Mouse (Mus musculus) limb, embryonic 14.5 days (tissue): Measurements from ENCODE around the gene Bok. TPM values are rescaled to one million over a fixed set of nuclear protein-coding genes. Genes with fewer than 3 reads are reported as not detected.

Source experiments
- ATAC-seq: fragments of 200-750 bp; cut with Nextera tagmentation; 2 replicates; pipeline ENCODE4 v1.8.0; 2017; ENCODE audit warnings: low read depth, moderate number of reproducible peaks, moderate TSS enrichment; ENCODE audit not compliant: low FRiP score
- DNase-seq: peaks from one replicate; pipeline ENCODE4 v3.0.0-alpha.2; 2015; ENCODE audit warnings: low spot score
- H3K27ac ChIP-seq: fragments of 300-500 bp; sonication (generic); replicated peaks from 2 replicates; pipeline ENCODE4 v1.5.1; 2014; ENCODE audit warnings: low read depth, mild to moderate bottlenecking, low read length, moderate library complexity, mixed read lengths
- H3K27me3 ChIP-seq: fragments of 300-500 bp; sonication (generic); 2 replicates; pipeline ENCODE4 v1.6.1; 2014; ENCODE audit warnings: low read length, mixed read lengths; ENCODE audit not compliant: control insufficient read depth, insufficient read depth
- H3K36me3 ChIP-seq: fragments of 300-500 bp; sonication (generic); 2 replicates; pipeline ENCODE4 v1.6.1; 2014; ENCODE audit warnings: mild to moderate bottlenecking, low read length, moderate library complexity, mixed read lengths; ENCODE audit not compliant: control insufficient read depth, insufficient read depth
- H3K4me1 ChIP-seq: fragments of 300-500 bp; sonication (generic); 2 replicates; pipeline ENCODE4 v1.6.1; 2014; ENCODE audit warnings: antibody characterized with exemption, low read length, mixed read lengths; ENCODE audit not compliant: control insufficient read depth, insufficient read depth
- H3K4me2 ChIP-seq: fragments of 300-500 bp; sonication (generic); replicated peaks from 2 replicates; pipeline ENCODE4 v1.6.1; 2014; ENCODE audit warnings: low read depth, mild to moderate bottlenecking, low read length, moderate library complexity; ENCODE audit not compliant: severe bottlenecking
- H3K4me3 ChIP-seq: fragments of 300-500 bp; sonication (generic); replicated peaks from 2 replicates; pipeline ENCODE4 v1.5.1; 2014; ENCODE audit warnings: low read length
- H3K9ac ChIP-seq: fragments of 300-500 bp; sonication (generic); 2 replicates; pipeline ENCODE4 v1.6.1; 2014; ENCODE audit warnings: mild to moderate bottlenecking, low read depth, low read length, moderate library complexity; ENCODE audit not compliant: severe bottlenecking
- H3K9me3 ChIP-seq: fragments of 300-500 bp; sonication (generic); 2 replicates; pipeline ENCODE4 v1.6.1; 2016; ENCODE audit warnings: low read length; ENCODE audit not compliant: control insufficient read depth
- POLR2A ChIP-seq: fragments of 200-500 bp; IDR thresholded peaks from 2 replicates; pipeline ENCODE4 v1.8.0; 2012; ENCODE audit warnings: inconsistent platforms, mild to moderate bottlenecking, moderate library complexity, borderline replicate concordance; ENCODE audit not compliant: insufficient read depth, insufficient read length; ENCODE audit errors: extremely low read depth
- WGBS: fragments of 180-500 bp; shearing (Covaris S2); extraction: QIAGEN DNeasy Blood & Tissue Kit; methylation state at CpG from one replicate; pipeline ENCODE4 v1.1.7; 2014; 5-methylcytosine and 5-hydroxymethylcytosine counted together
- polyA plus RNA-seq, 2 experiments: library from polyadenylated mRNA; depleted of rRNA in 1 of 2; stranded (reverse) in 1 of 2; unstranded in 1 of 2; fragments of >200 nt; fragmentation: Nextera tagmentation in 1 of 2; extraction: Ambion mirVana in 1 of 2; gene quantifications; 2 replicates each; pipeline versions ENCODE4 v1.2.1 to v1.2.3; 2012 to 2014

Gene Bok
- polyA plus RNA-seq, 2 experiments: 19.2 to 34.9 TPM

DNA sequence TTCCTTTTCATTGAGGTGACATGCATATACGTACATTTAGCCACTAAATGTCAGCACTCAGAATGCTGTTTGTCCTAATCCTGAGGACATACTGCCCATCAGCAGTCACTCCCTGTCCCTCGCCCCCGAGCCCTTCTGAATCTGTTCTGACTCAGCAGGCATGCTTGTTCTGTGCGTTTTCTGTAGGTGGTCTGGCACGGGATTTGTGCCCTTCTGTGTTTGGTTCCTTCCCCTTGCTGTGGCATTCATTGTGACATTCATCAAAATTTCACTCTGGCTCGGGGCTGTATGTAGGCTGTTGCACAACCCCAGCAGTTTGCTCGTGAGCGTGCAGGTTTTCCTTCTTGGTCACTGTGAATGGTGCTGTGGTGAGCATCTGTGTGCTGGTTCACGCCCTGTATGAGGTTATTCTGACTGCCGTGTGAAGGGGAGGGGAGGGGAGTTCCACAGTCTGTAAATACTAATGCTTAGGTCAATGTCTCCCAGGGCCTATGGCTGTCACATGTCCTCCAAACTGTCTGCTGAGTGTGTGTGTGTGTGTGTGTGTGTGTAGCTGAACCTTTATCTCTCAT is 6.4 kb downstream of the Bok start:
- TF ChIP-seq POLR2A: no peak
- Histone ChIP-seq H3K4me2 (no peak overlapping the region), H3K9me3 (no peaks in the 10 kb centered on the region), H3K4me3 (no peak overlapping the region), H3K4me1 (no peaks in the 10 kb centered on the region), H3K9ac (no peak overlapping the region), H3K27ac (no peak overlapping the region), H3K36me3 (peaks cover 6% of the 10 kb centered on the region), H3K27me3 (no peaks in the 10 kb centered on the region)
- ATAC-seq: no peak
- no peak for DNase-seq
- 78% methylated on average over 10 of the region's 10 CpGs for WGBS

DNA sequence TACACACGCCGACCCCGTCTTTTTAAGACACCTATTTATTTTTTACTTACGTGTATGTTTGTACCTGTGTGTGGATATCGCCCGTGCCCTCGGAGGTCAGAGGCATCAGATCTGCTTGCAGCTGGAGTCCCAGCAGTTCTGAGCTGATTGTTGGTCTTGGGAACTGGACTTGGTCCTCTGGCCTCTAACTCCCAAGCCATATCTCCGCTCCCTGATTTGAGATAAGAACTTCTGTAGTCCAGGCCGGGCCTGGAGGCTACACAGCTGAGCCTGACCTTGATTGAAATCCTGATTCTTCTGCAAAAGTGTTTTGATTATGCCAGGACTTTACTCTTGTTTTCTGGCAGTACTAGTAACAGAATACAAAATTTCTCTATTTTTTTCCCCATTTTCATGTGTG is 7.3 kb downstream of the Bok start:
- Histone ChIP-seq H3K4me2 (no peak overlapping the region), H3K4me3 (no peak overlapping the region), H3K9ac (no peak overlapping the region), H3K36me3 (peaks cover 6% of the 10 kb centered on the region), H3K27me3 (no peaks in the 10 kb centered on the region), H3K27ac (no peak overlapping the region), H3K9me3 (no peaks in the 10 kb centered on the region), H3K4me1 (no peaks in the 10 kb centered on the region)
- no peak for TF ChIP-seq POLR2A
- DNase-seq (no peak), ATAC-seq (no peak)
- WGBS: 95% methylated on average over 9 of the region's 9 CpGs

DNA sequence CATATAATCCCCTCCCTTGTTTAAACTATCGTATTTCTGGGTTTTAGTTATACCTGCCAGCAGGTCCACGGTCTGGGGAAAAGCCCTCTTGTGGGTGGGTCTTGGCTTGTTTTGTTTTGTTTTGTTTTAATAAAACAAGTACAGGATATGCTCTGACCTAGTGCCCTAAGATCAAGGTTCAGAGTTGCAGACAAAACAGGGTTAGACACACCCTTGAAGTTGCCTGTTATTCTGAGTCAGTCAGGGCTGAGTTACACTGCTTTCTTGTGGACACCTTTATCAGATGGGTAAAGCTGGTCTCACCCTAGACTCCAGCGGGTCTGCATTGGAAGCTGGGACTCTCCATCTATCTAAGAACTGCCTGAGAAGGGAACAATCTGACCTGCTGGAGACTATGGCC is 8.0 kb downstream of the Bok start:
- TF ChIP-seq POLR2A: no peak
- Histone ChIP-seq H3K4me1 (no peaks in the 10 kb centered on the region), H3K4me2 (no peak overlapping the region), H3K27ac (no peak overlapping the region), H3K36me3 (peaks cover 6% of the 10 kb centered on the region), H3K27me3 (no peaks in the 10 kb centered on the region), H3K9me3 (no peaks in the 10 kb centered on the region), H3K9ac (no peak overlapping the region), H3K4me3 (no peak overlapping the region)
- ATAC-seq: no peak
- 86% methylated on average over 3 of the region's 3 CpGs for WGBS
- no peak for DNase-seq

DNA sequence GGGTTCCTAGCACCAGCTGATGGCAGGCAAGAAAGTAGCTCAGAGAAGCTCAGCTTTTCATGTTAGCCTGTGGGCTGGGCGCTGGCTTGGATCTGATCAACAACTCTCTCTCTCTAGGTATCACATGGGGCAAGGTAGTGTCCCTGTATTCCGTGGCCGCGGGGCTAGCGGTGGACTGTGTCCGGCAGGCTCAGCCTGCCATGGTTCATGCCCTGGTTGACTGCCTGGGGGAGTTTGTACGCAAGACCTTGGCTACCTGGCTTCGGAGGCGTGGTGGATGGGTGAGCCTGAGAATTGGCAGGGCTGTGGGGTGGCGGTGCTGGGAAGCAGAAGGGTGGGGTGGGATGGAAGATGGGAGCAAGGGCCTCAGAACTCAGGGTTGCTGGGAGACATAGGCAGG is 8.5 kb downstream of the Bok start:
- no peak overlapping the region for H3K9ac ChIP-seq
- peaks cover 6% of the 10 kb centered on the region for H3K36me3 ChIP-seq
- DNase-seq: no peak
- H3K27ac ChIP-seq: no peak overlapping the region
- WGBS: 93% methylated on average over 10 of the region's 10 CpGs
- no peaks in the 10 kb centered on the region for H3K4me1 ChIP-seq
- H3K4me3 ChIP-seq: no peak overlapping the region
- no peak for ATAC-seq
- no peaks in the 10 kb centered on the region for H3K9me3 ChIP-seq
- TF ChIP-seq POLR2A: no peak
- no peaks in the 10 kb centered on the region for H3K27me3 ChIP-seq
- no peak overlapping the region for H3K4me2 ChIP-seq

GRCm38 (mm10) chr1:93694966-93695365 is 9.5 kb downstream of the Bok start:
- H3K4me1 ChIP-seq: no peaks in the 10 kb centered on the region

DNA sequence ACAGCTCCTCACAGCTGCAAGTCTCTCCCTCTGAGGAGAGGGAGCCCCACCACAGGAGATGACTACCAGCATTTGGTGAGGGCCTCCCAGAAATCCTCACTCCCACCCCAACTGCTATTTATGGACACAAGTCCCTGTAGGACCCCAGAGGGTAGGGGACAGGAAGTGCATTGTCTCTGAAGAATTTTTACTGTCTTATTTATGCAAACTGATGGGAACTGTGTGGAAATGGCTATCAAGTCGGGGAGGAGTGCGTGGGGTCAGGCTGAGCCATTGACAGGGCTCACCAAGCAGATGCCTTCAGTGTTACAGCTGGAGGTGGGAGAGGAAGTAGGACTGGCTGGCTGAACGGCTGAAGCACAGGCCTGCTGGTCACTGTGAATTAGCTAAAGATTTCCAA is 11.9 kb downstream of the Bok start:
- H3K27ac ChIP-seq: no peak overlapping the region

More at GRCm38 (mm10) chr1:93694966-93695365, 9.5 kb downstream of the Bok start:
- no peak for TF ChIP-seq POLR2A
- no peak for ATAC-seq
- no peak overlapping the region for H3K9ac ChIP-seq
- H3K36me3 ChIP-seq: peaks cover 6% of the 10 kb centered on the region
- H3K27me3 ChIP-seq: no peaks in the 10 kb centered on the region
- 90% methylated on average over 6 of the region's 6 CpGs for WGBS
- no peaks in the 10 kb centered on the region for H3K9me3 ChIP-seq
- H3K27ac ChIP-seq: no peak overlapping the region
- no peak for DNase-seq
- no peak overlapping the region for H3K4me3 ChIP-seq
- H3K4me2 ChIP-seq: no peak overlapping the region

More for the DNA sequence above, 11.9 kb downstream of the Bok start:
- no peak for ATAC-seq
- Histone ChIP-seq H3K9me3 (no peaks in the 10 kb centered on the region), H3K36me3 (peaks cover 6% of the 10 kb centered on the region), H3K27me3 (no peaks in the 10 kb centered on the region), H3K9ac (no peak overlapping the region), H3K4me2 (no peak overlapping the region), H3K4me3 (no peak overlapping the region), H3K4me1 (no peaks in the 10 kb centered on the region)
- TF ChIP-seq POLR2A: no peak
- no peak for DNase-seq
- 47% methylated on average over 3 of the region's 3 CpGs for WGBS
